Mouse (Mus musculus) right cerebral cortex, adult 18-20 months (tissue): Measurements from ENCODE around the gene Pld5.

Source experiments
- DNase-seq: peaks from one replicate; pipeline ENCODE4 v3.0.0; 2022; ENCODE audit warnings: mixed read lengths

Pld5 gene

DNA sequence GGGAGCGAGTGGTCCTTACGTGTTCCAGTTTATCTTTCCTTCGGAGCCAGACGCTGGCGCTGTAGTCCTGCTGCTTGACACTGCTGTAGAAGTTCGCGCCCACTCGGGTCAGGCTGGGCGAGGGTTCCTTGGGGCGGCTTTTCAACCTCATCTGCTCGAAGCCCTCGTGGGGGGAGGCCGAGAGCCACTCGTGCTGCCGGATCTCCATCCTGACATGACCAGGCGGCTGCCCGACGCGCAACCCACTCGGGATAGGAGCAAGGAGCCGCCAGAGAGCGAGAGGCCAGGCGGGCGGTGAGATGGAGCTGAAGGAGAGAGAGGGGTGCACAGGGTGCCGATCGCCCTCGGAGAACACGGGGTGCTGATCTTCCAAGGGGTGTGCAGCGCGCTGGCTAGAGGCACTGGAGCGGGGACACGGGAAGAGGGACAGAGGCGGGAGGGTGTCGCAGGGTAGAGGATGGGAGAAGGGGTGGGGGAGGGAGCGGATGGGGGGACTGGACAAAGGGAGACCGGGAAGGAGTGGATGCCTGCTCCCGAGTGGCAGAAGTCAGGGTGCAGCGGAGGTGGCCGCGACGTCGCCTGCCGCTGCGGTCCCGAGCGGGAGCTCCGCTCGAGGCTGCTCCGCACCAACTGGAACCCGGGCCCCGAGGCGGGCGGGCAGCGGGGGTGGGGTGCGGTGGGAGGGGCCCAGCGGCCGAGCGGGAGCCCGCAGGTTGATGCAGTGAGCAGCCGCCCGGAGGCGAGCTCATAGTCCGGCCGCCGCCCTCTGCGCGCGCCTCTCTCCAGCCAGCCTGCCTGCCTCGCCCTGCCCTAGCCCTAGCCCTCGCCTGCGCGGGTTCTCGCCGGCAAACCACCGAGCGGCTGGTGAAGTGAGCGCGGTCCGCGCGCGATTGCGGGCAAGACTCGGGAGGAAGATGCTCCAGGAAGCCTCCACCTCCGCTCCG, at the start of gene Pld5:
Gene Pld5 (minus strand): TSS at position 646 of the 944 bp plus-strand sequence.
- peak; percentile 27 for DNase-seq

DNA sequence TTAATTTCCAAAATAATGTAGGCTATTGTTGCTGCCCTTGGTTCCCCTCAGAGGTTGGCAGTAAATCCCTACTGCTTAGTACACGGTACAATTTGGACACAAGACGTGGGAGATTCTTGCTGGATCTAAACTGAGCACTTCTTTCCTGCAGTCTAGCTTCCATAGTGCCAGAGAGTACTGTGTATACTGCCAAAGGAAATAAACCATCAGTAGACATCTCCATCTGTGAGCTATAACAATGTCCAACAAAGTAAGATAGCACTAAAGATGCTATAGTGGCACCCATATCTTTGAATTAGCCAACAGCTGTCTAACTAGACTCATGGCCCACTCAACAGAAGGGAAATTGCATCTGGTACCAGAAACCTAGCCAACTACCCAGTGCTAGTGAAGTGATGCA, 40.0 kb upstream of the Pld5 start:
- DNase-seq = no peak

DNA sequence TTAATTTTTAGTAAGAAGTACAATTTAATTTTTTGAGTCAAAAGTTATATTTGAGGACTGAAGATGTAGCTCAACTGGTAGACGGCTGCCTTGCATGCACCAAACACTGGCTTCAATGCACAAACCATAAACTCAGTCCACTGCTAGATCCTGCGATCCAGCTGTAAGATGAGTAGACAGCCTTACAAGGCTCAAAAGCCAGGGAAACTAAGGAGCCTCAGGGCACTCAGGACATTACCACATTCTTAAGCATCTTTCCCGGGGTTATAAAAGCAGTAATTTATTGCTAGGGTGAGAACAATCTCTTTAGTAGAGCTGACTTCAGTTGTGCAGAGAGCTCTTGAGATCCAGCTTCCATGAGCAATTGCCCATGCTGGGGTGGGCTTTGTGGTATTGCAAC, 35.1 kb upstream of the Pld5 start:
- DNase-seq = no peak

DNA sequence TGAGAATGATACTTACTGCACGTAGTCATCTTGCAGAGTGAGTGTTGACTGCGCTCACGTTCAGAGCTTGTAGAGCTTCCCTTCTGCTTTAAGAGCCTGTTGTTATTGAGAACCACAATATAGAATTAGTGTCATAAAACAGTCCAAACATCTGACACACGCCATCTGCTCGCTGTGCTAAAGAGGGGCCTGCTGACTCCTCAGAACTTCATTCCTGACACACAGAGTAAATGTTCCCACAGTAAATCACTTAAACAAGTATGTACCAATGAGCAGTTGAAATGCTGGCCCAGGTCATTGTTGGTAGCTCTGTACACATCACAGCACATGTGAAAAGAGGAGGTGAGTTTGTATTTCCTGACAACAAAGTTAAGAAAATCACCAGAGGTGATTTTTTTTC, 14.3 kb upstream of the Pld5 start:
- no peak for DNase-seq

DNA sequence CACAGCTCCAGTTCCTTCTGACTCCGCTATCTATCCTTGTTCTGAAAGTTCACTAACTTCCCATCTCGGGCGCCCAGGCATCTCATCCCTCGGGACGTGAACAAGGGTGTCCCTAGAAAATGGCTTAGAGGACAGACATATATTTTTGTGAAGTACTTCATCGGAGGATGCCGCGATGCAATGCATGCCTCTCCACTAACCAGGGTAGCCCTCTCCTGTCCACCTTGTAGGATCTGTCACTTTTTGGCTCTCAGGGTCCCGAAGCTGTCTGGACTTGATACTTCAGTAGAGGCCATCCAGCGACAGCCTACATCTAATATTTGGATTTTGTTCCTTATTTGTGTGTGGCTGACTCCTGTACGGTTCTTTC, 484 bp upstream of the Pld5 start:
- DNase-seq = no peak

DNA sequence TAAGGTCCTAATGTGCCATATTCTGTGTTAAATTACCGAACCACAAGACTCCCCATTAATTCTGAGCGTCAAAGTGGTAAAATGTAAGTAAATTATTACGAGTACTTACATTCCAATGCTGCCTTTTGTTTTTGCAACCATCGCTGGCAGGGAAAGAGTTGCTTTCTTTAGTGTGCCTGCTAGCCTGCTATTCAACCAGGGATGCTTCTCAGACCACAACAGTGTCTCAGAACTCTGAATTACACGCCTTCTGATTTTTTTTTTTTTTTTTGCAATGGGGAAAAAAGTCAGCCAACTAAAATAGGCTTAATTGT, 26.4 kb downstream of the Pld5 start:
- DNase-seq = no peak

DNA sequence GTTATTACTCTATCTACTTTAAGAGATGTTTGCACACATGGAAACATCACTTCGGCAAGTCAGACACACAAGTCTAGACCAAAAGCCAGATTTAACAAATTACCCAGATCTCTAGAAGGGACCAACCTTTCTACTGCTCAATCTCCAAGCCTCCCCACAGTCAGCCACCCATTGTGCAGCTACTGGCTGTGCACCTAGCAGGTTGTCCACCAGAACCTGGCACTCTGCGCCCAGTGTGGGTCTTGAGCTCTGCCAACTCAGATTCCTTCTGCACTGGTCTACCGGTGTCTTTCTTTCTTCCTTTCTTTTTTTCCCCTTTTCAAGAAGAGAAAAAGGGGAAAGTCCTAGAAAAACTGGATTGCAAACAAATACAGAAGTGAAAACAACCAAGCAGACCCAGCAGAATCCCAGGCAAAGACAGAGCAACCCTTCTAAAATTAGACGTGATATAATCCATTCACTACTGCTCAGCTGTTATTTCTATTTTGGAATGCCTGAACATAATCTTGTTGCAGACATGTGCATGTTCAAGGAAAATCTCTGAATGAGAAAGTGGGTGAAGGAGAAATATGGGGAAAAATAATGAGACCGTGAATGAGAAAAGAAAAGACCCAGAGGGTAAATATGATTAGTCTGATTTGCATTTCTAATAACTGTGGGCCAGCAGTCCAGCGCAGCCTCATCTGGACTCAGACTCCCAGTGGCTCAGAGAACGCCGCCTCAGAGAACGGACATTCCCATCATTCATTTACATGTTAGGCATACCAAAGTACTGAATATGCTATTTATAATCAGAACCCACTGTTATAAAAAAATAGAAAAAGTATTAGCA, 27.0 kb downstream of the Pld5 start:
- no peak for DNase-seq

DNA sequence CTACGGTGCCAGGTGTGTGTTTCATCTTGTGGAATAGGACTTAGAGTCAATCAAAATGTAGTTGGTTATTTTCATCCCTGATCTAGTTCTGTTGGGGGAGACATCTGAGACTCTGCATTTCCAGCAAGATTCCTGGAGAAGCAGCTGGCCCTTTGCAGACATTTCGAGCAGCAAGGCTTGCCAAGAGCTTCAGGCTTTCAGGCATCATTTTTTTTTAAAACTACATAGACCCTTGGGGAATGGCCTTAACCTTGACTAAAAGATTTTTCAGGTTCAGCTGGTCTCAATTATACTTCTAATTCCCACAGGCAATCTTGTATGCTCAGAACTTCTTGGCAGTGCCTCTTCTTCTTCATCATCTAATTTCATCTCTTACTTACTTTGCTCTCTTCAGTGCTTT, 35.9 kb downstream of the Pld5 start:
- no peak for DNase-seq

DNA sequence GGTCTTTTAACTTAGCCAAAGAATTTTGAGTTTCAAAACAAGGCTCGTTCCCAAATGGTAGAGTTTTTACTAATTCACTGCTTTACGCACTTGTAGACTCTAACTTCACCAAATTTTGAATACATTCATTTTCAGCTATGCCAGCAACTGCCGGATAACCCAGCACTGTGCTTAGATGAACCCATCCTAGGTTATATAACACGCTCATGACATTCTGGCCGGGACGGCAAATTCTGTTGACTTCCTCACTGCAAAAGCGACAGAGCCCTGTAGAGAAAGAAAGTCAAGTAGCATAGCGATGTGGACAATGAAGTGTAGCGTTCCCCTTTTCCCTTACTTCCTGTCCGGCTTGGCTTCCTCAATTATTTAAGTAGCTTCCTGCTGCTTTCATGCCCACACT, 51.3 kb downstream of the Pld5 start:
- no peak for DNase-seq

DNA sequence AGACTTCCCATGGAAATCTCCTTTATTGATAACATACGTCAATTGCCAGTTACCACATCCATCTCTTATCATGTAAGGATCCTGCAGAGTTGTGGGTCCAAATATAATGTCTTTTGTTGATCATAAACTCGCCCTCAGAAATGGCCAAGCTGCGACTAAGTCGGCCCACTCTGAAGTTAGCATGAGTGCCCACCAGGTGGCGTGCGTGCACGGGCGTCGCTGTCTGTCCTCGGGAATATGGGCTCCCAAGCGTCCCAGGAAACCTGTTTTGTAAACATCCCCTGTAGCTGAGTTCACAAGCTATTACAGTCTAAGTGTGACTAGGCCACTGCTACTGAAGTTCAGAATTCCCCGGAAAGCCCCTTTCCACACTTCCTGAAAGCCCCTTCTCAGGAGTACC, 51.9 kb downstream of the Pld5 start:
- DNase-seq = peak; percentile 70

DNA sequence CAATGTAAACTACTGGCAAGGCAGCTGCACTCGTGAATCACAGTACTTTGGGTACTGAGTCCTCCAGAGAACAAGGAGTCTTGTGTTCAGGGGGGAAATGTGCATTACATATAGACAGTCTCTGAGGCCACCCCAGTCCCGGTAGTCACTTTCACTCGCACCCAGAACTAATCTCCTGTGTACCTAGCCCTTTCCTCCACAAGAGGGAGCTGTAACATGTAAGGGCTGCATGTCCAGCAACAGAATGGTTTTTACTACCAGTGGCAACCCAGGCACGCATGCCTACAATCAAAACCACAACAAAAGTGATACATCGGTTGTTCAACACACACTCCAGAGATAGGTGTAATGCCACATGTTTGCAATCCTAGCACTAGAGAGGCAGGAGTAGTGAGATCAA, 56.9 kb downstream of the Pld5 start:
- no peak for DNase-seq

DNA sequence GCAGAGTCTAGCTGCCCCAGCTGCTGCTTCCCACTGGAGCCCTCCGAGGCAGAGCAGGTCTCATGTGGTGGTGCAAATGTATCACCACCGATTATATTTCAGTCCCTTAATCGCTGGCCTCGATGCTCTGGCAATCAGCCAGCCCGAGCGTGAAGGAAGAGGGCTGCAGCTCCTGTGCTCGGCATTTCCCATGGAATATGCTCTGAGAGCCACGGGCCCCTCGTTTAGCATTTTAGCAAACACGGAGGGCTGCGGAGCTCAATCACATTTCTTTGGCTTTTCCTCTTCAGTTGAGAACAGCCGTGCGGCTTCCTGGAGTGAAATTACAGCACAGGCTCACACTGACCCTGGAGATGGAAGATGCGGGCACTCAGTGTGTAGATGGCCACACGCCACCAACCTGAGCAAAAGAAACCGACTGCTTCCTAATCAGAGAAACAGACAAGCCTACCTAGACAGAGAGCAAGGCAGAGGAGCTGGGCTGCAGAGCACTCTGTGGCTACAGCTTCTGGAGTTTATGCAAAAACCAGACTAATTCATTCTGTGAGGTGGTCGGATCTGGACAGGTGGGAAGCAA, 61.4 kb downstream of the Pld5 start:
- DNase-seq = no peak

DNA sequence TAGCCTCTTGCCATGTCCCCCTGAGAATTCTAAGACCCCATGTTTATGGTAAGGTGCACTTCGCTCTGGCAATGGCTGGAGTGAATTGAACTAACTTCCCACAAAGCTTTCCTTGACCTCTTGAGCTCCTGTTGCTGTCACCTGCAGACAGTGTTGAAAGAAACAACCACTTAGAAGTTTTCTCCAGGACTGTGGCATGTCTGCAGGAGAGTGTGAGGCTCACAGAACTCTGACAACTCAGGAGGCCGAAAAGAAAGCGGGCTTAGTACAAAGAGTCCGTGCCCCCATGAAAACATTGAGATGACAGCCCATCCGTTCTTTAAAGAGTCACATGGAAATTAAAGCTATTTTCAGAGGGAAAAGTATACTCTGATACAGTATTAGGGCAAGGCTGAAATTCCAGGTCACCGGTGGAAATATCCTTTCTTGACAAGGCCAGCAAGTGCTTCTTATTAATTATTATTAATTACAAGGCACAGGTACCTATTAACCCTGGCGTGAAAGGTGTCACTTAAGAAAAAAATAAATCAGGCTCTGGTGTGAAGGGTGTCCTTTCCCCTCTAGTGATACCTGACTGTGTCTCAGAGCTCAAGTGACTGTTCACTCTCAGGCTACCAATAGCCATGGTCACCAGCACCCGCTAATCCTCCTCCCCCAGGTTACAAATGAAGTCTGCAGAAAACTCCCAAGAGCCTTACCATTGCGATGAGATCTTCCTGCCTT, 62.0 kb downstream of the Pld5 start:
- no peak for DNase-seq

DNA sequence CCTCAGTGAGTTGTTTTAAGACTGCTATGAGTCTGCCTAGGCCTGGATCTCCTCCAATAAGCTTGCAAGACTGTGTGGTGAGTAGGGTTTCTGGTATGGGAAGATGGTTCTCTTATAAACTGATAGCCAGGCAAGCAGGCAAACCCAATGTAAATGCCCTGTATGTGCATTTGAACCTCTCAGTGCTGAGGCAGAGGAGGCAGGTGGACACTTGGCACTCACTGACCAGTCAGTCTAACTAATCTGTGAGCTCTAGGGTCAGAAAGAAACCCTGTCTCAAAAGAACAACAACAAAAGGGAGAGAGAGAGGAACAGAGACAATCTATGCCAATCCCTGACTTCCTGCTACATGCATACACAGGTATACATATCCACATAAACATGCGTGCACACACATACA, 64.3 kb downstream of the Pld5 start:
- DNase-seq = no peak

DNA sequence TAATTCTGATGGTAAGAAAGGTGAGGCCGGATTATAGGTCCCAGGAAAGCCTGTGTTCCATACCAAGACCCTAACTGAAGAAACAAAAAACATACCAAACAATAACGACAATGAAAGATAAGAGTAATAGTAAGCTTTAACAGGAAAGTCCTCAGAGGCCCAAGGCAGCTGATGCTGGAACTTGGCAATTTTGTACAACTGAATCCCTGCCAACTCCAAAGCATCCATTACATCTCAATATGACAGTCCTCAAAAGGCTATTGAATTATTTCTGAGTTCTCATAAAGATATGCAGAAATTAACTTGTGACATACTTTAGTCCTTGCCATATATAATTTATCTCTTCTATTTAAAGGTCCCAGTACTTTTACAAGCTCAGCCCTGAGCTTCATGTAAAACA, 67.1 kb downstream of the Pld5 start:
- DNase-seq = no peak

DNA sequence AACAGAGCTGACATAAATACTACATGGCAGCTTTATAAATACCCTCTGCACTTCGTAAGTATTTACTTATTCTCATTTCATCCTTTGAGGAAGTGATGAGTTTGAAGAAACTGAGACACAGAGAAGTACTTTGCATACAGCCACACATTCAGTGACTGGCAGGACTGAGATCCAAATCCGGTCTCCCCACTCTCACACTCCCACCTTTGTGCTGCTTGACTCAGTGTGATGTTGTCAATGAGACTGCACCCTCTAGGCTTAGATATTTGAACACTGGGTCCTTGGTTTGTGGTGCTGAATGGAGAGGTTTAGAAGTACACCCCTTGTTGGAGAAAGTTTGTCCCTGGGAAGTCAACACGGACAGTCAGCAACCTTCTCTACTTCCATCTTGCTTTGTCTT, 72.8 kb downstream of the Pld5 start:
- DNase-seq = peak; percentile 38

DNA sequence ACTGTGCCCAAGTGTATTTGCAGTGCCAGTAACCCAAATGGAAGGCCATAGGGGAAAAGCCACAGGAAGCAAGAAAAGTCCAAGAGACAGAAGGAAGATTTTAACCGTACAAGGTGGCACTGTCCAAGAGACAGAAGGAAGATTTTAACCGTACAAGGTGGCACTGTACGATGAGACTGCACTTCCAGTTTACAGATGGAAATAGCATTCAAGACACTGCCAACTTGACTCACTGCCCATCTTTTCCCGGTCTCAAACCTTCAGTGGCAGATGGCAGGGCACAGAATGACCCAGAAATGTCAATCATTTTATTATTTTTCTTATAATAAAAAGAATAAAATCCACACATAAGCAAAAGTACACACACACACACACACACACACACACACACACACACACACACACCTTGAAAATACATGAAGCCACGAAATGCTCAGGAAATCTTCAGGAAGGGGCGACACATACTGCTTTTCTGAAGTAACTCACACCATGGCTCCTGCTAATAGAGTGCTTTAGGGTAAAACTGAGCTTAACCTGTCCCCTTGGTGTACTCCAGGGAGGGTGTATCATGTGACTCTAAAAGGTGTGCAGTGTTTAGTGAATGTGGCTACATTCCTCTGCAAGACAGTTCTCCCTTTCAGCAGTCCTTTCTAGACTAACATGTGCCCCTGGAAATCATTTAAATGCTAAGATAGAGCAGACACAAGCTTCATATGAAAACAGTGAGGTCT, 77.9 kb downstream of the Pld5 start:
- no peak for DNase-seq

DNA sequence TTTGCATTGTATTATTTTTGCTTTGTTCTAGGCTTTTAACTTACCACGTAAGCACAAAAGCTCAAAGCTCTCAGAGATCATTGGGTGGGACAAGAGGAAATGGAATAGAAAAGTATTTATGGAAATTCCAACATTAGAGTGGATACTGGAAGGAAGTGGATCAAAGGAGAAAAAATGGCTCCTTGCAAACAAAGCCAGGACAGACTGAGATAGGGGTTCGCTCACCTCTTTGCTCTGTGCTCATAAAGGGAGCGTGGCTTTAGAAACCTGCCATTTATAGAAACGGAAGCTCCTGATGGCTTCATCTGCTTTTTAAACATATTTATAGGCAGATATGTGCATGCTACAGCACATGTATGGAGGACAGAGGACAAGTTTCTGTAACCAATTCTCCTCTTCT, 78.8 kb downstream of the Pld5 start:
- no peak for DNase-seq

DNA sequence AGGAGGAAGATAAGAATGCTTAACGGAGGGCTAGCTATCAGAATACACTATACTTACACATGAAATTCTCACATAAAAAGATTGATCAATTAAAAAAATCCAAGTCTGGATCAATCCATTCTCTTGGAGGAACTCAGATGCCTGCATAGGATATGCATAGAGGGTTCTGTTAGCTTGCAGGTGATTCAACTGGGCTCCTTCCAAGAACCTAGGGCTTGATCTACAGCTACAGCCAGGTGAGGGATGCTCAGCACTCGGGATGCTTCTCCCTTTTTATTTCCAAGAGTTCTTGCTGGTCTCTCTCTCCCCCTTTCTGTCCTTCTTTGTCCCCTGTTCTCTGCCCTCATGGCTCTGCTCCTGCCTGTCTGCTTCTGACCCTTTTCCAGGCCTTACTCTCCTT, 80.4 kb downstream of the Pld5 start:
- no peak for DNase-seq

DNA sequence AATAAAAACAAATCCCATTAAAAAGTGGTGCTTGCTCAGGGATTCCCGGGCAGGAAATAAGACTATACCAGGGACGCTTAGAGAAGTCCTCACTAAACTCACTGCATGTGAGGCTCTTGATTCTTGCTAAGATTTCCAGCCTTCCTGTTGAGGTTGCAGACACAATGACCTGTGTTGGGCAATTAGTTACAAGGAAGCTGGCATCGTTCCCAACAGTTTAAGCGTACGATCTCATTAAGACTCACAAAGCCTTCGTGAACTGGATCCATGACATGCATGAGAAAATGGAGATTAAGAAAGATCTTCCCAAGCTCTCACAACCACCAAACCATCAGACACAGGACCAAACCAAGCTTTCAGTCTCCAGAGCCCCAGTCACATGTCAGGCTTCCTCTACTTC, 91.1 kb downstream of the Pld5 start:
- DNase-seq = no peak

DNA sequence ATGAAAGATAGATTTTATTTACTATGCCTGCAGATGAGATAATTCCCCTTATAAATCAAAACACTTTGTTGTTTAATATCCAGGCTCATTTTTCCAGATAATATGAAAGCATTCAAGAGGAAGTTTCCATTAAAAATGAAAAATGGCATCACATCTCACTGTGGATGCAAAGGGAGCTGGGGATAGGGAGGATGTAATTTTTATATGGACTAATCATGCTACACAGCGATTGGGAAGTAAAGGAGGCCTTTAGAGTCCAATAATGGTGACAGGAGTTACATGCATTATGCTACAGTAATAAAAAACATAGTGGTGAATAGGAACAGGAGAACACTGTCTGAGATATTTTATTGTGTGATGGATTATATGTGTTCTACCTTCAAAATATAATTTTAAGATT, 100.1 kb downstream of the Pld5 start:
- no peak for DNase-seq

DNA sequence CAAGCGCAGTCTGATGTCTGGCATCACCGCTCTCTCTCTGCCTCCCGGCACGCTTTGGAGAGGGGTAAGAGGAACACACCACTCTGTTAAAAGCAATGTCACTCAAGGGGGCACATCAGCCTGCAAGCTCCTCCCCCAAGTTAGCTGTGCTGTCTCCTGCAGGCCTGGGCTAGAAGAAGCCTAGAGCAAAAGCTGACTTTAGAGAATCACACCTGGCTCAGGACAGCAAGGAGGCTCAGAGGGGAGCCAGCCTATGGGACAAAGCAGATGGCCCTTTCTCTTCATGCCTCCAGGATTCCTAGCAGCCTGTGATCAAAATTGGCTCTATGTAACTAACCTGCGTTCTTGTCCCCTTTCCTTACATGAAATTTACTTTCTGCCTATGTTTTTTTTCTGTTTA, 107.3 kb downstream of the Pld5 start:
- DNase-seq = no peak

DNA sequence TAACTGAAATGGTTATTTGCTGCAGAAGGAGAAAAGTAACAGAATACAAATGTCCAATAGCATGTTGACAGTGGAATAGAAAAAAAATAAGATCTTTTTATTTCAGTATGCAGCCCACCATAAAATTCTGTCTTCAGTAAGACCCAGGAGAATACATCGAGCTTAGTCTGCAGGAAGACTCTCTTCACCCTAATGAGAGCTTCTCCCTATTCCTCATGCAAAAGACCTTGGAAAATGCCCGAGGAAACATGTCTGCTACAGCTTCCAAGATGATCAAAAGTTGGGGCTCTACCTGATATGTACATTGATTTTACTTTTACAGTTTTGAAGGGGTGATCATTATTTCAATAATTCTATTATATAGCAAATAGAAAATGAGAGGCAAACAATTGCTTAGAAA, 108.0 kb downstream of the Pld5 start:
- no peak for DNase-seq
